Mouse (Mus musculus): ENCODE measurements around the gene Zfp114.

GRCm38 (mm10) chr7:24191361-24191760 lies 16.5 kb downstream of the Zfp114 start:
- TF ChIP-seq USF1 (IDR thresholded peaks at IDR 0.05; ENCODE audit: low read depth) (no peak), CTCF (IDR thresholded peaks at IDR 0.05; ENCODE audit: control insufficient read depth, insufficient read depth, insufficient read length) (no peak), MYOG (IDR thresholded peaks at IDR 0.05; ENCODE audit: control insufficient read depth, extremely low read depth, insufficient read length) (no peak), MYOD1 (IDR thresholded peaks at IDR 0.05; ENCODE audit: control insufficient read depth, insufficient read length, low read depth) (no peak)
